Mouse (Mus musculus): ENCODE results near the gene Tmem221. TPM values are rescaled to one million over a fixed set of nuclear protein-coding genes. Genes with fewer than 3 reads are reported as not detected.

Tmem221 gene
- 0.19 and 0.54 TPM in 2 replicates for polyA plus RNA-seq (2021; fragmentation: Nextera tagmentation)
- long read RNA-seq, experiment 1, partial matches to known transcripts = 0 of 1 reads
- long read RNA-seq, experiment 1, other reads (novel, unspliced or antisense) = 0 of 1 reads
- long read RNA-seq, experiment 2, partial matches to known transcripts = 0 of 1 reads
- long read RNA-seq, experiment 2, other reads (novel, unspliced or antisense) = 0 of 1 reads

GRCm38 (mm10) chr8:71558071-71558957 is at the start of gene Tmem221:
TSS of gene Tmem221 (minus strand) at chr8:71558871.

GRCm38 (mm10) chr8:71597451-71597850 is 38.8 kb upstream of the Tmem221 start, which contains the start of gene Fam129c:
TSS of gene Fam129c (plus strand) at chr8:71597648.

GRCm38 (mm10) chr8:71591471-71592373 is 33.1 kb upstream of the Tmem221 start, which contains the start of gene Pgls:
TSS of gene Pgls (plus strand) at chr8:71592176.

GRCm38 (mm10) chr8:71568387-71568937 is 9.8 kb upstream of the Tmem221 start, which contains the start of gene Slc27a1:
TSS of gene Slc27a1 (plus strand) at chr8:71568882.

GRCm38 (mm10) chr8:71566501-71566900 is 7.8 kb upstream of the Tmem221 start, which contains the start of gene Nxnl1:
TSS of gene Nxnl1 (minus strand) at chr8:71566601.

GRCm38 (mm10) chr8:71542632-71543343 is 15.9 kb downstream of the Tmem221 start, which contains the start of gene Mvb12a:
TSS of gene Mvb12a (plus strand) at chr8:71542922.

GRCm38 (mm10) chr8:71537028-71537867 is 21.4 kb downstream of the Tmem221 start, which contains the start of gene Bst2:
TSS of gene Bst2 (minus strand) at chr8:71537456.

GRCm38 (mm10) chr8:71525226-71526050 is 33.2 kb downstream of the Tmem221 start, which contains the start of gene Ccdc194:
TSS of gene Ccdc194 (minus strand) at chr8:71525711.

GRCm38 (mm10) chr8:71511644-71512043 is 47.0 kb downstream of the Tmem221 start, which contains the start of gene Plvap:
TSS of gene Plvap (minus strand) at chr8:71511752.

Other genes starting within 250 kb of the Tmem221 start
- gene Use1, start 192.0 kb downstream of the Tmem221 start, polyA plus RNA-seq (2021; fragmentation: Nextera tagmentation) = 177 and 192 TPM in 2 replicates
- gene Ocel1, start 187.6 kb downstream of the Tmem221 start, polyA plus RNA-seq (2021; fragmentation: Nextera tagmentation) = 5.5 and 7.3 TPM in 2 replicates
- 8.2 and 8.7 TPM in 2 replicates for gene Nr2f6, start 176.9 kb downstream of the Tmem221 start, polyA plus RNA-seq (2021; fragmentation: Nextera tagmentation)
- 1.1 and 1.4 TPM in 2 replicates for gene Ushbp1, start 163.1 kb downstream of the Tmem221 start, polyA plus RNA-seq (2021; fragmentation: Nextera tagmentation)
- gene Babam1, start 162.0 kb downstream of the Tmem221 start, polyA plus RNA-seq (2021; fragmentation: Nextera tagmentation) = 97.3 and 98.5 TPM in 2 replicates
- gene Ankle1, start 152.9 kb downstream of the Tmem221 start, polyA plus RNA-seq (2021; fragmentation: Nextera tagmentation) = 0.11 and 0.13 TPM in 2 replicates
- gene Abhd8, start 95.2 kb downstream of the Tmem221 start, polyA plus RNA-seq (2021; fragmentation: Nextera tagmentation) = 357 and 444 TPM in 2 replicates
- gene Mrpl34, start 93.9 kb downstream of the Tmem221 start, polyA plus RNA-seq (2021; fragmentation: Nextera tagmentation) = 126 and 129 TPM in 2 replicates
- 152 and 163 TPM in 2 replicates for gene Dda1, start 89.7 kb downstream of the Tmem221 start, polyA plus RNA-seq (2021; fragmentation: Nextera tagmentation)
- 0.48 and 0.65 TPM in 2 replicates for gene Ano8, start 72.9 kb downstream of the Tmem221 start, polyA plus RNA-seq (2021; fragmentation: Nextera tagmentation)
- 7.7 and 8.2 TPM in 2 replicates for gene Gtpbp3, start 70.8 kb downstream of the Tmem221 start, polyA plus RNA-seq (2021; fragmentation: Nextera tagmentation)
- gene Plvap, start 47.1 kb downstream of the Tmem221 start, polyA plus RNA-seq (2021; fragmentation: Nextera tagmentation) = 6.2 and 6.3 TPM in 2 replicates
- not detected in 2 replicates for gene Ccdc194, start 33.2 kb downstream of the Tmem221 start, polyA plus RNA-seq (2021; fragmentation: Nextera tagmentation)
- 5.2 and 15.7 TPM in 2 replicates for gene Bst2, start 21.4 kb downstream of the Tmem221 start, polyA plus RNA-seq (2021; fragmentation: Nextera tagmentation)
- gene Mvb12a, start 15.9 kb downstream of the Tmem221 start, polyA plus RNA-seq (2021; fragmentation: Nextera tagmentation) = 45.5 and 46.4 TPM in 2 replicates
- gene Nxnl1, start 7.7 kb upstream of the Tmem221 start, polyA plus RNA-seq (2021; fragmentation: Nextera tagmentation) = 0.25 and 0.43 TPM in 2 replicates
- 95.1 and 114 TPM in 2 replicates for gene Slc27a1, start 10.0 kb upstream of the Tmem221 start, polyA plus RNA-seq (2021; fragmentation: Nextera tagmentation)
- gene Pgls, start 33.3 kb upstream of the Tmem221 start, polyA plus RNA-seq (2021; fragmentation: Nextera tagmentation) = 110 and 114 TPM in 2 replicates
- 0.53 and 0.59 TPM in 2 replicates for gene Fam129c, start 38.8 kb upstream of the Tmem221 start, polyA plus RNA-seq (2021; fragmentation: Nextera tagmentation)
- gene Colgalt1, start 52.1 kb upstream of the Tmem221 start, polyA plus RNA-seq (2021; fragmentation: Nextera tagmentation) = 18.9 and 19.6 TPM in 2 replicates
- 10.7 and 12.7 TPM in 2 replicates for gene Unc13a, start 112.9 kb upstream of the Tmem221 start, polyA plus RNA-seq (2021; fragmentation: Nextera tagmentation)
- gene Jak3, start 117.4 kb upstream of the Tmem221 start, polyA plus RNA-seq (2021; fragmentation: Nextera tagmentation) = 1.6 and 2.0 TPM in 2 replicates
- gene Insl3, start 130.3 kb upstream of the Tmem221 start, polyA plus RNA-seq (2021; fragmentation: Nextera tagmentation) = not detected in 2 replicates
- gene B3gnt3, start 142.9 kb upstream of the Tmem221 start, polyA plus RNA-seq (2021; fragmentation: Nextera tagmentation) = 0.59 and 0.63 TPM in 2 replicates
- gene Fcho1, start 166.8 kb upstream of the Tmem221 start, polyA plus RNA-seq (2021; fragmentation: Nextera tagmentation) = 16.3 and 19.8 TPM in 2 replicates

Data from layer of hippocampus, adult 6 months (tissue).